Mouse (Mus musculus) ES-Bruce4 (cell line): ENCODE measurements at regions not wholly inside any gene's neighbourhood (a gene's known extent, or its start where the extent isn't known, plus 50 kb on each side); places are given as distances from the start of the nearest gene placed in this dataset.

Experiments used
- H3K27ac ChIP-seq: 2 replicates; pipeline ENCODE4 v1.5.1; 2012; ENCODE audit warnings: low read length, inconsistent platforms; ENCODE audit not compliant: insufficient read depth
- H3K27me3 ChIP-seq: 2 replicates; pipeline ENCODE4 v1.6.1; 2012; ENCODE audit warnings: mild to moderate bottlenecking, low read length, inconsistent platforms; ENCODE audit not compliant: control insufficient read depth, poor library complexity, insufficient read depth, severe bottlenecking
- H3K36me3 ChIP-seq: 2 replicates; pipeline ENCODE4 v1.6.1; 2012; ENCODE audit warnings: inconsistent platforms, mild to moderate bottlenecking, low read length, moderate library complexity; ENCODE audit not compliant: control insufficient read depth, poor library complexity, insufficient read depth, severe bottlenecking
- H3K4me1 ChIP-seq: one replicate; pipeline ENCODE4 v1.8.1; 2011; ENCODE audit warnings: low read length; ENCODE audit not compliant: control insufficient read depth, insufficient read depth
- H3K4me3 ChIP-seq: 2 replicates; pipeline ENCODE4 v1.5.1; 2011; ENCODE audit warnings: low read depth, mild to moderate bottlenecking, low read length
- H3K9ac ChIP-seq: 2 replicates; pipeline ENCODE4 v1.6.1; 2012; ENCODE audit warnings: low read depth, mild to moderate bottlenecking, inconsistent platforms; ENCODE audit not compliant: poor library complexity, severe bottlenecking
- H3K9me3 ChIP-seq: replicated peaks from 2 replicates; pipeline ENCODE4 v1.6.1; 2012; ENCODE audit warnings: mild to moderate bottlenecking, low read length, inconsistent platforms; ENCODE audit not compliant: control insufficient read depth, poor library complexity, insufficient read depth, severe bottlenecking
- CTCF ChIP-seq: IDR thresholded peaks from one replicate; pipeline ENCODE4 v1.8.1; 2011; ENCODE audit warnings: low read depth, low read length
- EP300 ChIP-seq: IDR thresholded peaks from 2 replicates; pipeline ENCODE4 v1.6.1; 2011; ENCODE audit warnings: low read depth, low read length; ENCODE audit not compliant: insufficient read depth
- POLR2A ChIP-seq: IDR thresholded peaks from one replicate; pipeline ENCODE4 v1.8.1; 2011; ENCODE audit warnings: low read length; ENCODE audit not compliant: insufficient read depth

- Histone ChIP-seq H3K27ac (no peak overlapping the region), H3K4me1 (no peaks in the 10 kb centered on the region), H3K36me3 (no peaks in the 10 kb centered on the region), H3K9me3 (no peaks in the 10 kb centered on the region), H3K27me3 (peaks cover 1% of the 10 kb centered on the region; the same call in 1 of the 2 replicates), H3K4me3 (no peak overlapping the region), H3K9ac (no peak overlapping the region)
- TF ChIP-seq EP300 (no peak), POLR2A (no peak)
Observed at GRCm38 (mm10) chr3:133626442-133626841, 81.5 kb upstream of the Tet2 start.

DNA sequence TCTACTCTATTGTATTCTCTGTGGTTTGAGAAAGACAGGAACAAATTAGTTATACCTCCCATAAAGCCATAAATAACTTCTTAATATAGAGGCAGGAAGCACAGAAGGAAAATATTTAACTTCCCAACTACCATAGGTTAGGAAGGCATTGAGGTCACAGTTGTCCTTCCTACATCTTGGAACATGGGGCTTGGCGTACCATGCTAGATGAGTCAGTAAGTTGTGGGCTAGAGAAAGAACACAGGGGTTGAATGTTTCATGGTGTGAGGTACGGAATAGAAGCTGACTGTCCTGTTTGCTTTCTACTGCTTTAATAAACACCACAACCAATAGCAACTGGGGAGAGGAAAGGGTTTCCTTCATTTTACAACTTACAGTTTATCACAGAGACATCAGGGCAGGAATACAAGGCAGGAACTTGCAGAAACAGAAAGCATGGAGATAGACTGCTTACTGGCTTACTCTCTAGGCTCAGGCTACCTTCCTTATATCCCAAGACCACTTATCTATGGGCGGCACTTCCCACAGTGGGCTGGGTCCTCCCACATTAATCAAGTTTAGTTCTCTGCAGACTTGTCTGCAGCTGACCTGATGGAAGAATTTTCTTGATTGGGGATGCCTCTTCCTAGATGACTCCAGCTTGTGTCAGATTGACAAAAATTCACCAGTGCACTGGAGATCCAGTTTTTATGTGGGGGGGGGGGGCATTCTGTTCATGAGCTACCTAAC lies 82.3 kb upstream of the Tet2 start:
- TF ChIP-seq POLR2A (no peak), EP300 (no peak), CTCF (no peak)

DNA sequence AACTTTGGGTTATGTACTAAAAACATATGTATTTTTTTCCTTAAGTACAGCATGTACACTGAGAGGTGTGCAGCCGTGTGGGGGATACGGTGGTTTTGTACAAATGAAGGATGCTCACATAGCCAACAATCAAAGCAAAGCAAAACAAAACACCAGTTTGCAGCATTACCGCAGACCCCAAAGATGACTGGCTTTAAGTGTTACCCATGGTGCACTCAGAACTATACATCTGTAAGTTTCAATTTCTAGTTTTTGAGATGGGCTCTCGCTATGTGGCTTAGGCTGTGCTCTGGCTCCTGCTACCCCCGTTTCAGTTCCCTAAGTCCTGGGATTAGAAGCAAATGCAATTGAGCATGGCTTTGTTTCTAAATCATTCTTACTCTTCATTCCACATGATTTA lies 89.4 kb upstream of the Tet2 start:
- no peak overlapping the region for H3K9ac ChIP-seq
- no peaks in the 10 kb centered on the region for H3K4me1 ChIP-seq
- H3K36me3 ChIP-seq, result no peaks in the 10 kb centered on the region
- H3K4me3 ChIP-seq, result no peak overlapping the region
- H3K27me3 ChIP-seq, result peaks cover 1% of the 10 kb centered on the region; the same call in 1 of the 2 replicates
- TF ChIP-seq CTCF (no peak), EP300 (no peak), POLR2A (no peak)
- no peak overlapping the region for H3K27ac ChIP-seq
- no peaks in the 10 kb centered on the region for H3K9me3 ChIP-seq

More for the DNA sequence above, 82.3 kb upstream of the Tet2 start:
- no peaks in the 10 kb centered on the region for H3K36me3 ChIP-seq
- H3K27me3 ChIP-seq, result peaks cover 1% of the 10 kb centered on the region; the same call in 1 of the 2 replicates
- H3K27ac ChIP-seq, result no peak overlapping the region
- no peak overlapping the region for H3K9ac ChIP-seq
- no peak overlapping the region for H3K4me3 ChIP-seq
- no peaks in the 10 kb centered on the region for H3K9me3 ChIP-seq
- H3K4me1 ChIP-seq, result no peaks in the 10 kb centered on the region

GRCm38 (mm10) chr3:133645604-133646003 lies 100.7 kb upstream of the Tet2 start:
- Histone ChIP-seq H3K9me3 (peaks cover 3% of the 10 kb centered on the region; the same call in 1 of the 2 replicates), H3K4me1 (no peaks in the 10 kb centered on the region), H3K36me3 (no peaks in the 10 kb centered on the region), H3K9ac (no peak overlapping the region), H3K27ac (no peak overlapping the region), H3K4me3 (no peak overlapping the region), H3K27me3 (no peaks in the 10 kb centered on the region)
- TF ChIP-seq EP300, result no peak
- no peak for TF ChIP-seq POLR2A
- no peak for TF ChIP-seq CTCF

DNA sequence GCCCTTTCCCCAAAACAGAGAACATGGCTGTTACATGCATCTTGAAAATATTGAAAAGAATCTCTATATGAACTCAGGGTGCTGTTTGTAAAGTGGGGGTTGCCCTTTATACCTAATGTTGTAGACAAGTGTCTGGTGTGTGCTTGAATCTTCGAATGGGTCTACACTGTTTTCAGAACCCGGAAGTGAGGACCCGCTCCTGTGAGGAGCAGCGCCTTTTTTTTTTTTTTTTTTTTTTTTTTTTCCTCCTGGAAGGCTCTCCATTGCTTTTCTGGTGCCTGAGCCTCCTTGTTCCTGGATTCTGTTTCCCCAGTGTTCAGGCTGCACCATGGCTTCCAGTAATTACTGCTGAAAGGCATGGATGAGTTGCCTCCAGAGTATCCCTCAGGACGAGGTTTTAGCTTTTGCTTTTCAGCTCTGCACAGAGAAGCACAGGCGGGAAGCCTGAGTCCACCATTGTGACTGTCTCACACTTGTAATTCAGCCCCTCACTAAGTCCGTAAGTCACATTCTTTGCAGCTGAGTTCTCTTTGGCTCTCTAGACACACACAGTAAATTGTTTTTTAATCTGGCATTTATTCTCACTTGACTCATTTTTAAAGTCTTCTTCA lies 101.6 kb upstream of the Tet2 start:
- Histone ChIP-seq H3K27ac (no peak overlapping the region), H3K36me3 (no peaks in the 10 kb centered on the region), H3K27me3 (no peaks in the 10 kb centered on the region), H3K9ac (no peak overlapping the region), H3K4me1 (no peaks in the 10 kb centered on the region), H3K9me3 (peaks cover 3% of the 10 kb centered on the region; the same call in 1 of the 2 replicates), H3K4me3 (no peak overlapping the region)
- TF ChIP-seq POLR2A, result no peak
- TF ChIP-seq EP300, result no peak
- no peak for TF ChIP-seq CTCF

GRCm38 (mm10) chr3:133650025-133650424 lies 105.1 kb upstream of the Tet2 start:
- Histone ChIP-seq H3K9me3 (no peaks in the 10 kb centered on the region), H3K27ac (no peak overlapping the region), H3K36me3 (no peaks in the 10 kb centered on the region), H3K9ac (no peak overlapping the region), H3K27me3 (no peaks in the 10 kb centered on the region), H3K4me3 (no peak overlapping the region), H3K4me1 (no peaks in the 10 kb centered on the region)
- no peak for TF ChIP-seq POLR2A
- TF ChIP-seq CTCF, result no peak
- no peak for TF ChIP-seq EP300
